Mouse (Mus musculus) CD4-positive, CD25-positive, alpha-beta regulatory T cell, adult 9 weeks (primary cell): ENCODE measurements around the gene Ykt6. TPM values are rescaled to one million over a fixed set of nuclear protein-coding genes. Genes with fewer than 3 reads are reported as not detected.

ENCODE experiments used
- polyA plus RNA-seq: library from polyadenylated mRNA; unstranded; fragments of 100-300 nt; shearing (Covaris generic); gene quantifications from one replicate; pipeline ENCODE4 v1.2.1, GENCODE M21; 2017

Ykt6 gene
- 64.5 TPM for polyA plus RNA-seq

GRCm38 (mm10) chr11:5955546-5956276 is at the start of gene Ykt6:
Gene Ykt6, plus strand, starts transcription at chr11:5955693.

GRCm38 (mm10) chr11:5949586-5950352 is 5.7 kb upstream of the Ykt6 start, which contains the start of gene Gck:
Gene Gck, minus strand, starts transcription at chr11:5950081.

Other genes with a start within 250 kb of the Ykt6 start
- 28.5 TPM for gene Mrps24, start 240.0 kb upstream of the Ykt6 start, polyA plus RNA-seq
- gene Urgcp, start 193.3 kb upstream of the Ykt6 start, polyA plus RNA-seq = 31.4 TPM
- gene Dbnl, start 167.2 kb upstream of the Ykt6 start, polyA plus RNA-seq = 299 TPM
- 5.2 TPM for gene Pgam2, start 152.0 kb upstream of the Ykt6 start, polyA plus RNA-seq
- 32.6 TPM for gene Polm, start 117.7 kb upstream of the Ykt6 start, polyA plus RNA-seq
- gene Aebp1, start 93.7 kb upstream of the Ykt6 start, polyA plus RNA-seq = 0.50 TPM
- 80.4 TPM for gene Pold2, start 77.4 kb upstream of the Ykt6 start, polyA plus RNA-seq
- not detected for gene Myl7, start 56.9 kb upstream of the Ykt6 start, polyA plus RNA-seq
- gene Gck, start 5.6 kb upstream of the Ykt6 start, polyA plus RNA-seq = not detected
- gene Camk2b, start 110.7 kb downstream of the Ykt6 start, polyA plus RNA-seq = 9.4 TPM
- 0.36 TPM for gene A730071L15Rik, start 244.3 kb downstream of the Ykt6 start, polyA plus RNA-seq
- gene Nudcd3, start 244.7 kb downstream of the Ykt6 start, polyA plus RNA-seq = 67.6 TPM